9 mouse cellular contexts compared by ENCODE assay signal in genomic region chr9:64277706-64278105, GRCm38 (mm10). TPM values are rescaled to one million over a fixed set of nuclear protein-coding genes. Genes with fewer than 3 reads are reported as not detected.
DNase-seq lines count a peak whose midpoint lies in the region; ATAC-seq and TF ChIP-seq lines count a peak whose summit lies in the region.
"Had no signal": no experiment of that assay in that cellular context is flagged by ENCODE, and none has a peak within 500 bp of the region (broad histone marks: within the 10 kb centered on the region; RNA-seq: fewer than 3 reads in every experiment).

No protein-coding gene starts in this region.

- no peak overlapping the region for H3K27ac ChIP-seq in intestine, embryonic 14.5 days (ENCODE audit: low read depth)
- no peak overlapping the region for H3K27ac ChIP-seq in intestine, embryonic 16.5 days (ENCODE audit: low read length)
- H3K27ac ChIP-seq in neural tube, embryonic 11.5 days (ENCODE audit: low read depth, low read length), result no peak overlapping the region
- H3K27ac ChIP-seq: neural tube, embryonic 13.5 days had no signal

- in situ Hi-C loops in Patski (cut with MboI; ENCODE audit: low pct_unique_long_range_greater_than_20kb), result no loop called here

- H3K9ac ChIP-seq in intestine, embryonic 14.5 days (ENCODE audit: low read length), result no peak overlapping the region
- H3K9ac ChIP-seq in intestine, embryonic 16.5 days (ENCODE audit: low read depth, low read length), result no peak overlapping the region
- H3K9ac ChIP-seq in neural tube, embryonic 11.5 days (ENCODE audit: low read length), result no peak overlapping the region
- H3K9ac ChIP-seq: neural tube, embryonic 13.5 days had no signal

- POLR2A ChIA-PET in Patski (lab: Charles Lee), result no interaction called here

- intact Hi-C loops in left cerebral cortex, postnatal 14 days (cut with DNase I), result loop anchor here (10.0 kb wide), 1 partner anchor 687 kb away; the partner anchor contains the start of gene Ints14

- CTCF ChIA-PET in Patski (lab: Charles Lee), result interaction anchor here (0.6 to 1.5 kb wide), 4 partner anchors 51 to 158 kb away, joined by 3 to 4 read pairs (median 4); partner anchors contain the start of gene Snapc5

- 67% methylated on average over 8 of the region's 8 CpGs for WGBS in intestine, embryonic 14.5 days
- 72% methylated on average over 8 of the region's 8 CpGs for WGBS in intestine, embryonic 16.5 days
- 73% methylated on average over 8 of the region's 8 CpGs for whole genome bisulfite sequencing in neural tube, embryonic 11.5 days

- no peak for ATAC-seq in intestine, embryonic 14.5 days (replicated peaks; ENCODE audit: low FRiP score, low TSS enrichment, low read depth)
- no peak for ATAC-seq in intestine, embryonic 16.5 days
- ATAC-seq in Patski, result no peak
- ATAC-seq in neural tube, embryonic 11.5 days (ENCODE audit: insufficient read depth, low FRiP score, low TSS enrichment), result no peak

- no peaks in the 10 kb centered on the region for H3K9me3 ChIP-seq in intestine, embryonic 14.5 days (ENCODE audit: control insufficient read depth, low read length)
- H3K9me3 ChIP-seq in intestine, embryonic 16.5 days (ENCODE audit: control insufficient read depth, low read length), result no peaks in the 10 kb centered on the region
- no peaks in the 10 kb centered on the region for H3K9me3 ChIP-seq in neural tube, embryonic 11.5 days (ENCODE audit: control insufficient read depth, low read length)
- H3K9me3 ChIP-seq: neural tube, embryonic 13.5 days had no signal

- no peak overlapping the region for H3K4me3 ChIP-seq in intestine, embryonic 14.5 days (ENCODE audit: low read depth, low read length)
- no peak overlapping the region for H3K4me3 ChIP-seq in intestine, embryonic 16.5 days (ENCODE audit: low read length)
- H3K4me3 ChIP-seq in neural tube, embryonic 11.5 days (ENCODE audit: low read depth, low read length), result no peak overlapping the region
- H3K4me3 ChIP-seq: neural tube, embryonic 13.5 days had no signal

- H3K4me2 ChIP-seq in intestine, embryonic 14.5 days (ENCODE audit: low read length), result no peak overlapping the region
- no peak overlapping the region for H3K4me2 ChIP-seq in intestine, embryonic 16.5 days (ENCODE audit: low read depth, low read length)
- no peak overlapping the region for H3K4me2 ChIP-seq in neural tube, embryonic 11.5 days (ENCODE audit: low read depth)
- H3K4me2 ChIP-seq: neural tube, embryonic 13.5 days had no signal

- TF ChIP-seq CTCF in Patski (IDR thresholded peaks at IDR 0.05), result peak; percentile 62

- peak; percentile 86 for DNase-seq in intestine, embryonic 14.5 days (ENCODE audit: low spot score)
- no peak for DNase-seq in Patski (ENCODE audit: low read depth, low spot score)
- DNase-seq in cerebellum, postnatal 14 days, result peak; percentile 83 to 88
- DNase-seq in gastrocnemius, postnatal 4 days (ENCODE audit: low spot score in 2 of 2), result peak; percentile 25 to 57
- DNase-seq in left cerebral cortex, postnatal 14 days (ENCODE audit: low spot score in 2 of 2), result peak; percentile 78
- DNase-seq in neural tube, embryonic 11.5 days (ENCODE audit: low spot score), result peak; percentile 70
- DNase-seq in thymus, postnatal 0 days (ENCODE audit: low spot score), result peak; percentile 69

- H3K4me1 ChIP-seq in intestine, embryonic 14.5 days (replicated peaks; ENCODE audit: control insufficient read depth, insufficient read depth, low read length), result peaks cover 8% of the 10 kb centered on the region
- peaks cover 4% of the 10 kb centered on the region for H3K4me1 ChIP-seq in intestine, embryonic 16.5 days (ENCODE audit: control insufficient read depth, insufficient read depth, low read length)
- peaks cover 6% of the 10 kb centered on the region for H3K4me1 ChIP-seq in neural tube, embryonic 11.5 days (ENCODE audit: control insufficient read depth, insufficient read depth, low read length)

- no peaks in the 10 kb centered on the region for H3K36me3 ChIP-seq in intestine, embryonic 14.5 days (ENCODE audit: control insufficient read depth, insufficient read depth, low read length)
- no peaks in the 10 kb centered on the region for H3K36me3 ChIP-seq in intestine, embryonic 16.5 days (ENCODE audit: control insufficient read depth, insufficient read depth, low read length)
- no peaks in the 10 kb centered on the region for H3K36me3 ChIP-seq in neural tube, embryonic 11.5 days (ENCODE audit: control insufficient read depth, insufficient read depth, low read length)
- H3K36me3 ChIP-seq: neural tube, embryonic 13.5 days had no signal

- H3K27me3 ChIP-seq in intestine, embryonic 14.5 days (replicated peaks; ENCODE audit: control insufficient read depth, insufficient read depth, low read length), result no peaks in the 10 kb centered on the region
- no peaks in the 10 kb centered on the region for H3K27me3 ChIP-seq in intestine, embryonic 16.5 days (replicated peaks; ENCODE audit: control insufficient read depth, insufficient read depth, low read length)
- no peaks in the 10 kb centered on the region for H3K27me3 ChIP-seq in Patski
- no peaks in the 10 kb centered on the region for H3K27me3 ChIP-seq in neural tube, embryonic 11.5 days (ENCODE audit: control insufficient read depth, insufficient read depth, low read length)
- H3K27me3 ChIP-seq: neural tube, embryonic 13.5 days had no signal

RNA-seq across cellular contexts. Expression of gene Tipin, which starts 3.7 kb away (rescaled TPM):
- 238 and 241 TPM in 2 replicates for polyA plus RNA-seq in intestine, embryonic 14.5 days (2014; fragmentation: Nextera tagmentation; extraction: Ambion mirVana)
- 129 and 142 TPM in 2 replicates for polyA plus RNA-seq in intestine, embryonic 16.5 days (2015; fragmentation: Nextera tagmentation; extraction: Ambion mirVana)
- polyA plus RNA-seq in Patski (2021), result 50.2 TPM
- total RNA-seq in gastrocnemius, postnatal 4 days (2021), result 10 to 100 TPM; 40.9 to 41.6 TPM
- total RNA-seq in left cerebral cortex, postnatal 14 days (2021), result 10 to 100 TPM; 14.8 to 15.6 TPM
- 218 and 240 TPM in 2 replicates for polyA plus RNA-seq in neural tube, embryonic 11.5 days (2014; fragmentation: Nextera tagmentation; extraction: Ambion mirVana)
- polyA plus RNA-seq in thymus, postnatal 0 days (2015; fragmentation: Nextera tagmentation; extraction: Ambion mirVana), result 316 and 327 TPM in 2 replicates

RNA-seq across cellular contexts. Expression of gene Map2k1, which starts 24.3 kb away (rescaled TPM):
- 90.9 and 103 TPM in 2 replicates for polyA plus RNA-seq in intestine, embryonic 14.5 days (2014; fragmentation: Nextera tagmentation; extraction: Ambion mirVana)
- 97.4 and 104 TPM in 2 replicates for polyA plus RNA-seq in intestine, embryonic 16.5 days (2015; fragmentation: Nextera tagmentation; extraction: Ambion mirVana)
- polyA plus RNA-seq in Patski (2021), result 115 TPM
- total RNA-seq in gastrocnemius, postnatal 4 days (2021), result 100 to 1,000 TPM; 113 to 118 TPM
- total RNA-seq in left cerebral cortex, postnatal 14 days (2021), result 100 to 1,000 TPM; 212 to 216 TPM
- 81.0 and 84.5 TPM in 2 replicates for polyA plus RNA-seq in neural tube, embryonic 11.5 days (2014; fragmentation: Nextera tagmentation; extraction: Ambion mirVana)
- 67.5 and 68.1 TPM in 2 replicates for polyA plus RNA-seq in thymus, postnatal 0 days (2015; fragmentation: Nextera tagmentation; extraction: Ambion mirVana)

RNA-seq across cellular contexts. Expression of gene Uchl4, which starts 42.7 kb away (rescaled TPM):
- 3.7 and 4.2 TPM in 2 replicates for polyA plus RNA-seq in intestine, embryonic 14.5 days (2014; fragmentation: Nextera tagmentation; extraction: Ambion mirVana)
- polyA plus RNA-seq in intestine, embryonic 16.5 days (2015; fragmentation: Nextera tagmentation; extraction: Ambion mirVana), result 1.8 and 2.4 TPM in 2 replicates
- 10.3 TPM for polyA plus RNA-seq in Patski (2021)
- 1 to 10 TPM; 1.9 to 2.9 TPM for total RNA-seq in gastrocnemius, postnatal 4 days (2021)
- total RNA-seq in left cerebral cortex, postnatal 14 days (2021), result 1 to 10 TPM; 2.2 to 3.2 TPM
- polyA plus RNA-seq in neural tube, embryonic 11.5 days (2014; fragmentation: Nextera tagmentation; extraction: Ambion mirVana), result 1.7 and 2.4 TPM in 2 replicates
- 1.9 TPM in 2 replicates for polyA plus RNA-seq in thymus, postnatal 0 days (2015; fragmentation: Nextera tagmentation; extraction: Ambion mirVana)
